Mouse (Mus musculus) retina, adult 2 months (tissue): ENCODE measurements at regions not wholly inside any gene's neighbourhood (a gene's known extent, or its start where the extent isn't known, plus 50 kb on each side); places are given as distances from the start of the nearest gene placed in this dataset.

Experiments
- DNase-seq: peaks from one replicate; pipeline ENCODE4 v3.0.0-alpha.2; 2012; ENCODE audit warnings: low read depth, low spot score

GRCm38 (mm10) chr15:69222391-69222790, 2721.7 kb upstream of the Lrrc6 start:
- no peak for DNase-seq
